Mouse (Mus musculus) frontal cortex, adult 2 months (tissue): ENCODE results near the gene Rpl28. TPM values are rescaled to one million over a fixed set of nuclear protein-coding genes. Genes with fewer than 3 reads are reported as not detected.
A peak's percentile ranks its signal among the peaks of the same experiment; 100 is the strongest.

ENCODE experiments used
- DNase-seq, 2 experiments: peaks; one replicate each; pipeline ENCODE4 v3.0.0; 2022; ENCODE audit warnings: low spot score in 1 of 2; ENCODE audit errors: extremely low spot score in 1 of 2
- polyA plus RNA-seq: library from polyadenylated mRNA; depleted of rRNA; stranded (reverse); fragments of >200 nt; gene quantifications from 2 replicates; pipeline ENCODE4 v1.2.3, GENCODE M21; 2012; rRNA removed

The Rpl28 gene
- polyA plus RNA-seq: 306 and 348 TPM in 2 replicates

DNA sequence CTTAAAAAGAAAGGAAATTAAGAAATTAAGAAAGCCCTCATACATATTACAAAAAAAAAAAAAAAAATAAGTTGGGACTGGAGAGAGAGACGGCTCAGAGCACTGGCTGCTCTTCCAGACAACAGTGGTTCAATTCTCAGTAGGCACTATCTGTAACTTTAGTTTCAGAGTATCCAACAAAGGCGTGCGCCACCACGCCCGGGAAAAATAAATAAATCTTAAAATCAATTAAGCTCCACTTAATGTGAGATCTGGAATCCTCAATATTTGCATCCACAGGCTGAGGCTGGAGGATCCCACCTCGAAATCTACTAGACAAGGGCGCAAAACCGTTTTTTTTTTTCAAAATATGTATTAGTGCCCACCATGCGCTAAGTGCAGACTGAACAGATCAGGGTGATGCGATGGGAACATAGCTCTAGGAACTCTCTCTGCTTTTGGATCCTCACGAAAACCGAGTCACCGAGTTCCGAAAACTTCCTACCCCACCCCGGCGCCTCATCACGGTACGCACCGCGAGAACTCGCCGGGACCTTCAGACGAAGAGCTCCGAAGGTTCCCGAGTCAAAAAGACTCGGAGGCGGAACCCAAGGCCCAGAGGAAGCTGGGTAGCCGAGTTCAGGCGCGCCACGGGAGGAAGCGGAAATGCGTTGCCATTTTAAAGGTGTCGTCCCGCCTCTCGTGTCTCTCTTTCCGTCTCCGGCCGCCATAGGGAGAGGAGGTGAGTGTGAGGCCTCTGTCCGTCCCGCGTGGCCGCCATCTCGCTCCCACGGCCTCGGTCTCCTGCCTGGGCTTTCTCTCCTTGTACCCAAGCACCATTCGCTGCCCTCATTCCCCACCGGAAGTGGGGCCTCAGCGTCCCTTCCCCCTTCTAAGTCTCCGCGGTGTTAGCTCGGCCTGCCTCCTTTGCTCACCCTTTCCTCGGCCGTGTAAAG lies at the start of gene Rpl28:
Gene Rpl28, plus strand, starts transcription at position 597 of the 935 bp plus-strand sequence.
- DNase-seq: peak; percentile 93 to 98

DNA sequence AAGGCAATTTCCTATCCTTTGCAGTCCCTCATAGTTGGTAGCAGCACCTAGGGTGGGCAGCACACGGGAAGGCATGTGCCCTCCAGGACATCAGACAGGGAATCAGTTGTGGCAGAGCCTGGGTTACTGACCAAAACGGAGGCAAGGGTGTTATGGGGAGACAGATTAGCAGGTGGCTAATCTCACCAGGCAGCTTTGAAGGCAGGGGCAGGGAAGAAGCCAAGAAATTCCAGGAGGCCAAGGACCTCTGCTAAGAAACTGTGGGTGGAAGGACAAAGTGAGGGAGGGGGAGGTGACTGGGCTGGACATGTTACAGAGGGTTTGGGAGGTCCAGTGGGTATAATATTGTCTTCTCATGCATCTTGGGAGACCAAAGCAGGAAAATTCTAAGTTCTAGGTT lies 49.3 kb upstream of the Rpl28 start:
- DNase-seq: no peak

DNA sequence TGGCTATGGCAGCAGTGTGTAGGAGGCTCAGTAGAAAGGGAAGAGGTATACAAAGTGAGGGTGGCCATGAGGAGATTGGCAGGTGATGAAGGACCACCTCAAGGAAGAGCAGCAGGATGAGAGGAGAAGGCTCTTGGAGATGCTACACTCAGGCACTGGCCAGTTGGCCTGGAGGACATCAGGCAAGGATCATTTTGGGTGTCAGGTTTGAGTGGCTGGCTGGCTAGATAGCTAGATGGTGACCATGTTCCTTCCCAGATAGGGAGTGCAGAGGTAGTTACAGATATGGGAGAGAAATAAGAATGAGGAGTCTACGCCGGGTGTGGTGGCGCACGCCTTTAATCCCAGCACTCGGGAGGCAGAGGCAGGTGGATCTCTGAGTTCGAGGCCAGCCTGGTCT lies 47.8 kb upstream of the Rpl28 start:
- no peak for DNase-seq

DNA sequence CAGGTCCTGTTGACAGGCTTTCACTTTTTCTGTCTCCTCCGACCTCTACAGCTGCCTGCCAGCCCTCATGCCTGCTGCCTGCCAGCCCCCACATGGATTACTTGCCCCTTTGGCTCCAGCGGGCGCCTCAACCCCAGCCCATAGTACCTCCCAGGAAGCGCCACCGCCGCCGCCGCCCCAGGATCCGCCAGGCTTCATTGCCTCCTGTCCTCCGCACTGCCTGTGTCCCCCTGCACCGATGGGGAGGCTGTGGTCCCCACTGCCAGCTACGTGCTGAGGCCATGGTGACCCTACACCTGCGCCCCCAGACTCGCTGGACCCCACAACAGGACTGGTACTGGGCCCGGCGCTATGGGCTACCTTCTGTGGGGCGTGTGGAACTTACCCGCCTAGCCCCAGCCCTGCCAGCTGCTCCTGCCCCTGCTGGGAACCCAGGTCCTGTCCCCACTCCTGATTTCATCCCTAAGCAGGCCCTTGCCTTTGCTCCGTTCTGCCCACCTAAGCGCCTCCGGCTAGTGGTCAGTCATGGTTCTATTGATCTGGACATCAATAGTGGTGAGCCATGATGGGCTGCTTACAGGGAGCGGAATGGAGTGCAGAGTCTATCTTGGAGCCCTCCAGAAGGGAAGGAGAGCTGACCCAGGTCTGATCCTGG lies 46.2 kb upstream of the Rpl28 start:
- DNase-seq: no peak

DNA sequence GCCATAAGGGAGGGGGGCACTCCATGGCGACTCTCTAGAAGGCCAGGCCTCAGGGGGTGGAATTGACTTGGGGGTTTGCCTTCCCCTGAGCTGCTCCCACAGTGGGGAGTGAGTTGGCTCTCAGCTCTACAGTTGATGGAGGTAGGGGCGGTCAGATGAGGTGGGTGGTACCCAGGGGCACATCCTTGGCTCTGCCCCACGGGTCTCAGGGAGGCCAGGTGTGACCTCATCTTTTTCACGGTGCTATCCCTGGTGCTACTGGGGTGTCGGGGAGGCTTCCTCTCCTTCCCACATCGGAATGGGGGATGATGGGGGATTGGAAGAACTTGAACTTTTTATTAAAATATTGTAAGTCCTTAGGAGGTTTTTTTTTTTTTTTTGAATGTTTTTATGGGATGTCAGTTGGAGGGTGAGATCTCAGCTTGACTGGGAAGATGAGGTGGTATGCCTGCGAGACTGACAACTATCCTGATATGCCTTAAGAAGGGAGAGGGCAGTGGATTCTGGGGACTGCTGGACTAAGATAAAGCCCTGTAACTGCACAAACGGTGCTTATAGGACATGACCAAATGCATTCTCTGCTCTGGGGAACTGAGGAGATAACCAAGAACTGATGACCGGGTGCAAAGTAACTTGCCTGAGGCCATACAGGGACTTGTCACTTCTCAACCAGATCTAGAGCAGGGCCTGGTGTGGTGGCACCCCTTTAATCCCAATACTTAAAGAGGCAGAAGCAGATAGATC lies 45.3 kb upstream of the Rpl28 start:
- DNase-seq: no peak

DNA sequence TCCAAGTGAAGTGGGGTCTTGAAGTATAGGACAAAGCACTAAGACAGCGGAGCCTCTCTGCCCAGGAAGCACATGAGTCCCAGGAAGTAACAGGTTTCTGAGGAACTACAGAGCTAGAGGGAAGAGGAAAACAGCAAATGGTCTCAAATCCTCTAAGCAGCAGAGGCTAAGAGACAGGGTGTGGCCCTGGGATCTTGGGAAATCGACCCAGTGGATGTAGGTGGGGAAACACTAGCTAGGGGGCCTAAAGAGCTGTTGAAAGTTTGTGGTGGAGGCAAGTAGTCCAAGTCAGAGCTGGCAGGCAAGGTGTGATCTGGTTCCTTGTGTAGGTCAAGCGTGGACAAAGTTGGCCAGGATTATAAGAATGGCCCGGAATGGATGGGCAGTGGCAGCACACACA lies 44.4 kb upstream of the Rpl28 start:
- DNase-seq: no peak

DNA sequence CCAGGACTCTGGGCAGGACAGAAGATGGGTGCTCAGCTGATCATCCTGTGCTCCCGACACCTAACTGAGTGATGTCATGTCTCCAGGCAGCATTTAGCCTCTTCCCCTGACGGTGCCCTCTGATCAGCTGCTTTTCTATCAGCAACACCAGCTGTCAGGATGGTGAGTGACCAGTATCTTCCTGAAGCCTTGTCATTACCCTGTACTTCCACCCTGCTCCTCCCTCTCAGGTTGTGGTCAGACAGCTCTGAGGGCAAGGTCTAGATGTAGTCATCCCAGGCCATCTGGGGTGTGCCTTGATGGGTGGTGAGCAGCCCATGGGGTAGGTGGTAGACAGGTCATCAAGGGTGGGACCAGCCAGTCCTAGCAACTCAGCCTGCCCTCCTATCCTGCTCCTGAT lies 43.5 kb upstream of the Rpl28 start:
- no peak for DNase-seq

DNA sequence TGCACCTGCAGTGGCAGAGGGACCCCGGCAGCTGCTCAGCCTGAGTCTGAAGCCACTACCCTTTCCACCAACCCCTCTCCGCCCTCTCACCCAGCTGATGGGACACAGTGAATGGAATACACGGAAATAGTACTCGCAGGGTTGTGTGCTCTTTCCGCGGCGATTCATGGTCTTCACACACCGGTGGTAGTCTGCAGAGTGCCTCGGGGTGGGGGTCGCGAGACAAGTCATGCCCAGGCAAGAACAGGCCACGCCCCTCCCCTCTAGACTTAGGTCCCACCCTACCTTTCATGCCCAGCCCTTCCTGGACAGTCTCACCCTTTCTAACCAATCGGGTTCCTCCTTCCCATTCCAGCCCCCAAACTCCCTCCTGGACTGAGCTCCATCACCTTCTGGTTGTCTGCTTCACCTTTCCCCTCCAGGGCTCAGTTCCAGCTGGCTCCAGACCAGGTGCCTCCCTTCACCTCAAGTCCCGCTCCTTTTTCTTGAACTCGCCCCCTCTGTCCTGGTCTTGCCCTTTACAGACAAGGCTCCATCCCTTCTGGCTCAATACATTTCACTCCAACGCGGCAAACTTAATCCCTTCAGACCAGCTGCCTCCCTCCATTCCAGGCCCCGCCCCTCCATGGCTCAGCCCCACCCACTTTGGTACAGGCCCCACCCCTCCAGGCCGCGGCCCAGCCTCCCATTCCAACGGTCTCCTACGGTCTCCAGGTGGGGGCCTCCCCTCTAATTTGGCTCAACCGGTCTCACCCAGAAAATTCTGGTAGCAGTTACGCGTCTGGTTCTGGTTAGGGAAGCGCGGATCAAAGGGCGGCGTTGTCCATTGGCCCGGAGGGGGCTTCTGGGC lies 40.5 kb upstream of the Rpl28 start:
- DNase-seq: no peak

DNA sequence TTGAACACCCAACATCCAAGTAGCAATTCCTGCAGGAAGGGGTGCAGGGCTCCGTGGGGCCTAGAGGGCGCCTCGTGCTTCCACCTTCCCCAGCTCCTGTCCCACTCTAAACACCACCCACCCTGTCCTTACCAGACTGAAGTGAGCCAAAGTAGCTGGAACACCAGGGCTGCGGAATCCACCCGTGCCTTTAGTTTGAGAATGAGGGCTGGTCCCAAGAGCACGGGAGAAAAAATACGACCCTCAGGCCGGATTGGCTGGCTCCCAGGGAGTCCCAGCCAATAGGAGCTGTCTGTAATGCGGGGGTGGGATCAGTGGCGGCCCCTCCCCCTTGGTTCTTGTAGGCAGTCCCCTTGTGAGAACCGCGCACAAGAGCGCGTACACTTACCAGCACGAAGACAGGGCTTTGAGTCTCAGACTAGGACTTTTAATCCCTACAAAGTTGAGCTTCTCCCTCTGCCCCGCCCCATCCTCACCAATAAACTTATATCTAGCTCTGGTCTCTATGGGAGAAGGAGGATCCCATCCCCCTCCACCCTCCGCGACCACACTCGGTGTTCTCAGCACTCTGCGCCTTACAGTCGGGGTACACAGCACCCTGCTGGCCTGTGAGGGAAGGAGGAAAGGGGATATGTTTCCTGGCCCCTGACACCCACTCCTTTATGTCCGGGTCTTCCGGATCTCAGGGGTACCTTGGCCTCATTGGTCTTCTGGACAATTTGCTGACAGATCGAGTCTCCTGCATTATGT lies 39.7 kb upstream of the Rpl28 start, which contains the start of gene Cox6b2:
Gene Cox6b2, minus strand, starts transcription at position 274 of the 750 bp plus-strand sequence.
- DNase-seq: peak in 1 of 2 experiments; percentile 61

DNA sequence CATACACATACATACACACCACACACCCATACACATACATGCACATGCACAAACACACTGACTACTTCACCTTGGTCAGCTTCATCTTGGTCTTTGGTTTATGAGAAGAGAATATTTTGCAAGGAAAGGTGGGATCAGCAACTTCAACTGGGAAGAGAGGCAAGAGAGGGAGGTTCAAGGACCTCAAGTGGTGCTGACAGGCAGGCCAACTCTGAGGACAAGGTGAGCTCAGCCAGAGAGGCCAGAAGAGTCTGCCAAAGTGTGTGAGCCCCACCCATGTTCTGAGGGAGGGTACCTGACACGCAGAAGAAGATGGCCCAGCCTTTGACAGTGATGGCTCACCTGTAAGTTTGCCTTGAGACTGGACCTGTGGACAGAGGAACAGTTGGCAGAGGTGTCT lies 33.0 kb upstream of the Rpl28 start:
- no peak for DNase-seq

DNA sequence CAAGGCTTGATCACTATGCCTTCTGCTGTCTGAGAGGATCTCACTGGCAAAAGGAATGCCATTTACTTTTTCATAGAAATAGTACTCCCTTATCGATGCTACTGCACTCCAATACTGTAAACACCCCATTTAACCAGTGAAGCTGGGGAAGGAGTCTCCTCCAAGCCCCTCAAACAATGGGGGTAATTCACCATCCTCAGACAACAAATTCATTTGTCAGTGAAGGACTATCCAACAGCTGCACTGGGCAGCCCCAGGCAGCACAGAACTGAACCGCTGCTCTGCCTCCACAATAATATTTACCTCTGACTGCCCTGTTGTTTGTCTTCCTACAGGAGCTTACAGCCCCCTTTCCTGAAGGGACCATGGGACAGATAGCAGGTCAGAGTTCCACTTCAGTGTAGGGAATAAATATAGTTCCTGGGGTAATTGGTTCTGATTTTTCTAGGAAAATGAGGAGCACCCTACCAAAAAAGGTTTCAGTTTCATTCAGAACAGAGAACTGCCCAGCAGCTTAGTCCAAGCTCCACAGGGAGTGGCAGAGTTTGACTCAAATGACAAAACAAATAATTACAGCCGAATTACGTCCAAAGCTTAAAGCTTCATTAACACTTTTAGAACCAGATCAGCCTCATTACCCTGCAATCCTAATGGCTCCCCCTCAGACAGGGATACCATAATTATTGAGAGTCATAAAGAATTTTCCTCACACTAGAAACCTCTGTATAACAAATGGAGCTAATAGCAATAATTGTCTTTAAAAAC lies 27.5 kb upstream of the Rpl28 start:
- DNase-seq: no peak

DNA sequence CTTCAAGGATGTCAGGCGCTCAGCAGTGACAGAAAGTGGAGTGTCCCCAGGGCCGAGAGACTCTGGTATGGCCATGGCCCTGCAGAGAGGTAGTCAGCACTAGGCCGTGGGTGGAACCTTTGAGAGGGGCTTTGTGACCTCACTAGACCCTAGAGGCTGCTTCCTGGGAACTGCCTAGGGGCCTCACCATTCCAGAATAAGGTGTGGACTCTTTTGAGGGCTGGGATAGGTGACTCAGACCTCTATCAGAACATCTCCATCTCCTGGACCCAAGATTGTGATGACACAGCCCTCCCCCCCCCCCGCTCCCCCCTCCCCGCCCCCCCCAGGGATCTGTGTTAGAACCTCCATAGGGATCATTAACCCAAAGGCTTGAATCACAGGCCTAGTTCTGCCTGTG lies 21.5 kb upstream of the Rpl28 start, which contains the start of gene Fam71e2:
Gene Fam71e2, minus strand, starts transcription at position 101 of the 400 bp plus-strand sequence.
- no peak for DNase-seq

DNA sequence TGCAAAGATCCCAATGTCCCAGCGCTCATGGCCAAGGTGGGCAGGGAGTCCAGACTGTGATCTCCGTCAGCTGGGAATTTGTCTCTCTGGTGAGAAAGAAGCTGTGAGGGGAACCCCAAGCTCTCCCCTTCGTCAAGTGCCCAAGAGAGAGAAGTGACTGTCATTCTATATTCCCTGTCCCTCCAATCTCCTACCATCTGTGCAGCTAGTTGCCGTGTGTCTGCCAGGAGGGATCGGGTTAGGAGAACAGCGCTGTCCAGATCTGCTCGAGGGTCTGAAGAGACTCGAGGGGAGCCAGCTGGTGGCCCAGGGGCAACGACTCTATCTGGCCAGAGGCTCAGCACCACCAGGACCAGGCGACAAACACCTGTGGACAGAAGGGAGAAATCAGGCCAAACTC lies 16.5 kb upstream of the Rpl28 start:
- no peak for DNase-seq

DNA sequence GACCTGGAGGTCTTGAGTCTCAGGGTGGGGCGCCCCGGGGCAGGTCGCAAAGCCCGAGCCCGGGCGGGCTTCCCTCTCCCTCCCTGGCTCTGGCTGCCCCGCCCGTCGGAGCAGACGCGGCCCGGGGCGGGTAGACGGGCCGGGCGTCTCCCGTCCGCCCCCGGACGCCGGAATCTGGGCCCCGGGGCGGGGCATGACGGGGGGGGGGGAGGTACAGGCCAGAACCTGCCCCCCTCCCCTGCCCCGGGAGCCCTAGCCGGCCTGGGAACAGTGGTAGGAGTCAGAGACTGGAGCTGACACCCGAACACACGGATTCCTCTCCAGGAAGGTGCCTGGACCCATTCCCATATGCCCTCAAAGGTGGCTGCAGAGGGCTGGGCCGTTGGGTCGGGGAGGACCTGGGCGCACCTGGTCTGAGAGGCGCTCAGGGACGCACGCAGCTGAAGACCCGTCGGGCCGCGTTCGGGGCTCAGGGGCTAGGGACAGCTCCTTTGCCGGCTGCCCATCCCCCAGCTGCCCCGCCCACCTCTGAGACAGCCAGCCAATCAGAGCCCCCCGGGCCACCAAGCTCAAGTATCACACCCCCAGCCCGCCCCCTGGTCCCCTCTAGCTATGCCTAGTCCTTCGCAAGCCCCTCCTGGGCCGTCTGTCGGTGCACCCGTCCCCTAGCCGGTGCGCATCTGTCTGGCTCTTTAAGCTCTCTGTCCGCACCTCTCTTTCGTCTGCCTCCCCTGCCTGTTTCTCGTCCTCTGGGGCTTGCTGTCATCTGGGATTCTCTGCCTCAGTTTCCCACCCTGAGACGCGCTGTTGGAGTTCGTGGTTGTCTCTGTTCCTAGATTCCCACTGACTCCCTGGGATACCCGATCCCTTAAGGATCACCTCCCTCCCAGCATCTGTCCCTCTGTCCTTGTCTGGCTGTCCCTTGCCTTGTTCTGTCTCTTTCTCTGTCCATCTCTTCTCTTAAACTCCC lies 15.5 kb upstream of the Rpl28 start:
- no peak for DNase-seq

DNA sequence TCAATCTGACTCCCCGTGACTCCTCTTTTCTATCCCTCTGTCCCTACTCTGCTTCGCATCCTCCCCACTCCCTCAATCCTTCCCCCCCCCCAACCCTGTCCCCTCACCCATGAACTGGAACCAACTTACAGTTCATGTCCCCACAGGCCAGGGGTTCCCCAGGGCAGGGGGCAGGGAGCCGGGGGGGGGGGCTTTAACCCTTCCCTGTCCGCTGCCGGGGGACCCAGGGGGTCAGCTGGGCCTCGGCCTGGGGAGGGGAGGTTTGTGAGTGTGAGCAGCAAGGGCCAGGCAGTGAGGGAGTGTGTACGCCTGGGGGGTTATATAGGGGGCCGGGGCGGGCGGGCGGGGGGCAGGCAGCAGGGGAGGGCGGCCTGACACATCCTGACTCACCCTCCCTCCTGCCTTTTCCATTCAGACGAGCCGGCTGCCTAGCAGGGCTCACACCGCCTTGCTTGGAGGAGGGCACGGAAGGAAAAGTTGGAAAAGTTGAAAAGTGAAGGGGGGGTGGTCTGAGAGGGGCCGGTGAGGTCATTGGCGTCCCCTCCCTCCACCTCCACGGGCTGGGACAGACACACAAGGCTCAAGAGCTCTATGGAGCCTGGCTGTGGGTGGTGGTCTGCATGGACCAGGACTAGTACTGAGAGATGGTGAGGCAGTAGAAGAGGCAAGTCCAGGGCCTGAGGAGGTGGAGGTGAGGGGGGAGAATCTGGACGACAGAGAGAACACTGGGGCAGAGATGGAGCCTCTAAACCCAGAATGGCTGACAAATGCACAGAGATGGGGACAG lies 14.6 kb upstream of the Rpl28 start:
- no peak for DNase-seq

DNA sequence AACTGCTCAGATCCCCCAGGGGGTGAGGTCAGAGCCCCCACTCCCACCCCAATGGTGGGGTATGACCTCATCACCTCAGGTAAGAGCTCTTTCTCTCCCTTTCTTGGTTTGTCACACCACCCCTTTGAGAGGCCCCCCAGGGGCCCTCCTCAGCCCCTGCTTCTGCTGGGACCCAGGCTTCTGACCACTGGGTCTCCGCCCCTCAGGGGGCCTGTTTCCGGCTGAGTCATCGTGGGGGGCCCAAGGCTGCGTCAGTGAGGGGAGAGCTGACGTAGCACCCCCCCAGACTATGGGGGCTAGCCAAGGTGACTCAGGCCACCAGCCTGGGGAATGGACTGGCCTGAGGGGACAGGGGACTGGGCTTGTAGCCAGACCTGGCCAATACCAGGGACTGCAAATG lies 12.8 kb upstream of the Rpl28 start:
- no peak for DNase-seq

DNA sequence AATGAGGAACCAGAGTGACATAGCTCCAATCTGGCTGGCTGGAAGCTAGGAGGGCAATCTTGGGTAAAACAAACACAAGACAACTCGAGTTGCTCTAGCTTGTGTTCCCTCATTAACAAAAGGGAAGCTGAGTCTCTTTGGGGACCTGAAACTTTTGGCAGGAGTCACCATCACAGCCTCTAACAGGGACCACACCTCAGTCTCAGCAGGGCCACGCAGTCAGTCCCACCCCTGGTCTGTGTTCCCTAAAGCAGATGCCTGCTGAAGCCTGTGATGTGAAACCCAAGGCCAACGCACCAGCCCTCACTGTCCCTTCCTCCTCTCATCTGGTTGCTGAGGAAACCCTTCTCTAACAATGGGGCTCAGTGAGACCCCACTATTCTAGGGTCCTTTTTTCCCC lies 10.5 kb upstream of the Rpl28 start:
- no peak for DNase-seq
